Mouse (Mus musculus) gastrocnemius, postnatal 4 days (tissue): ENCODE data around the gene Ano2. TPM values are rescaled to one million over a fixed set of nuclear protein-coding genes. Genes with fewer than 3 reads are reported as not detected.
A peak's percentile ranks its signal among the peaks of the same experiment; 100 is the strongest.

Source experiments
- DNase-seq, 2 experiments: peaks; one replicate each; pipeline ENCODE4 v3.0.0; 2021 to 2022; ENCODE audit warnings: low spot score in 2 of 2, mixed read lengths in 2 of 2
- total RNA-seq, 2 experiments: library from RNA; stranded (reverse); gene quantifications; 2 replicates each; pipeline ENCODE4 v1.2.3; 2021

Ano2 gene
- total RNA-seq, 2 experiments from 2014 or later = 0.13 to 0.20 TPM

DNA sequence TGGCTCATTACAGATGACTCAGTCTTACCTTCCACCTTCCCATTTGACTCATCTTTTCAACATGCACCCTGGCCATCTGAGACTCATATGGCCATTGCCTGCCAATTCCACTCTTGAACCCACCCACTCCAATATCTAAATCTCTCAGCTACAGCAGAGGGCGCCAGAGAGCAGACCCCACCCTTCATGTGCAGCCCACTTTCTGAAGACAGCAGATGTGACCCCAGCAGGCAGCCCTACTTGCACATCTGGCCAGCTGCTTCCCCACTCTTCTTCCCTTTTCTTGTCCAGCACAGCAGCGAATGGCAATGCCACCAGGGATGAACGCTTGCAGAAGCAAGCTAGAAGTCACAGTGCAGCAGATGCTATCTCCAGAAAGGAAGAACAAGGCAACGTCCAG, 355.7 kb downstream of the Ano2 start:
- peak in 1 of 2 experiments; percentile 19 for DNase-seq

- DNase-seq = no peak
Observed at GRCm38 (mm10) chr6:126048206-126048605, 358.0 kb downstream of the Ano2 start.

DNA sequence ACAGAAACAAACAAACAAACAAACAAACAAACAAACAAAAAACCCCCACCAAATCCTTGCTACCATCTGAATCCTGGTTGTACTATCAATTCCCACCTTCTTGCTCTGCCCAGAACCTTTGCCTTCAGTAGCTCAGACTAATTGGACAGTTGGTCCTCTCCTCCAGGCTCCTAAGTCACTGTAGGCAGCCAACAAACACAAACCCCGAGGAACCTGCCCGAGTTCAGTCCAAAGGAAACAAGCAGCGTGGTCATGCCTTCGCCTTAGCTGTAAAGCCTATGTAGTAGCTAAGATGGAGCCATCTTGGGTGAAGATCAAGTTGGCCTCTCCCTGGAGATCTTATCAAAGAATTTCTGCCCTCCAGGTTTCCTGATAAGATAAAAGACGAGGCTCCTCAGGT, 362.9 kb downstream of the Ano2 start:
- DNase-seq = no peak

GRCm38 (mm10) chr6:126057706-126058105, 367.5 kb downstream of the Ano2 start:
- no peak for DNase-seq

- DNase-seq = no peak
Observed at GRCm38 (mm10) chr6:126080531-126080930, 390.3 kb downstream of the Ano2 start.

DNA sequence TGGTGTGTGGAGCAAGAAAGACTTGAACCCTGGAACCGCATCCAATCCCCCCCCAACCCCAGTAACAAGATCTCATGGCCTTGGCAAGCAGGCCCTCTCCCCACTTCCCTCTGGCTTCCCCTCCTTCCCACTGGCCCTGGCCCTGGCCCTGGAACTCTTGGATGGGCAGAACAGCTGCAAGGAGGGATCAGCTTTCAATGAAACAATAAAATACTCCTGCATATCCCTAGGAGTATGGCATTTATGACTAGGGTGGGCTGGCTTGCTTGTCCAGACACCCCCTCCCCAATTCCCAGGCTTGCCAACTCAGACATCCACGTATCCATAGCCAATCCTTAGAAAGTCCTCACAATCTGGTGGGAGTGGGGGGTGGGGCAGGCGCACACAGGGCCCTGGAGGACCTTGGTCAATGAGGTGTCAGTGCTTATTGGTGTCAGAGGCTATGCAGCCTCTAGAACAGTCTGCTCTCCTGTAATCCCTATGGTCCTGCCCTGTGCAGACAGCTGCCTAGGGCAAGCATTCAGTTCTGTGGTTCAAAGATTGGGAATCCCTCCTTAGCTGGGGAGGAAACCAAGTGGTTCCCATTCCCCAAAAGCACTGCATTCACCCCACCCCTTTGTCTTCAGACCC, 396.2 kb downstream of the Ano2 start:
- DNase-seq = no peak

DNA sequence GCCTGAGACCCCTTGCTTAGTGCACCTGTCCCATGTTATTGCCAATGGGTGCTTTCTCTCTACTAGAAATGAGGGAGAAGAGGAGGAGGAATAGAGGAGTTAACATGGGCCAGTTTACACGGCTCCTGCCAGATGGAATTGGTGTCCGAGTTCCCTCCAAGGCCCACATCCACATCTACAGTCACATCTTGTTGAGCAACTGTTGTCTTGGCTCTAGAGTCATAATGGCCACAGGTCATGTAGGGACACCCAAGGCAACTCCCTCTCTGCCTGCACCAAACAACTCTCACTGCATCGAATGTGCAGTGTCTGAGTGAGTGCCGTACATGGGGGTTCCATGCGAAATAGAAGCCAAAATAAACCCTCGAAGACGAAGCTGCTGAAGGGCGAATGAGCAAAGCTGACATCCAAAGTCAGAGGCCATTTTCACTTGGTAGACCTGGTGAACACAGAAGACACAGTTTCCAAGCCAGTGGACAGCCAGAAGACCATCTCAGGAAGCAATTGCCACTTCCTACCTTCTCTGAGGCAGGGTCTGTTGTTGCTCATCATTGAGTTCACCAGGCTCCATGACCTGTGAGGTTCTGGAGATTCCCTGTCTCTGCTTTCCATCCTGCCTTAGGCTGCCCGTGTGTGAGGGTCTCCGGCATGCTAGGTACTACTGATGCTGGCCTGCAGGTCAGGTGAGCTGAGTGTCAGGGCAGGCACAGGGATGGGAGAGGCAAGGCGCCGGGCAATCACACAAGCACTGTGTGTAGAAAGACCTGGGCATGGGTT, 398.5 kb downstream of the Ano2 start:
- no peak for DNase-seq

Other genes with a start within 250 kb of the Ano2 start
- 100 to 1,000 TPM in 1 of 2 experiments, 10 to 100 TPM in 1; 99.0 to 103 TPM for gene Cd9, start 195.6 kb upstream of the Ano2 start, total RNA-seq
- gene Vwf, start 143.6 kb upstream of the Ano2 start, total RNA-seq = 10 to 100 TPM; 26.3 to 26.7 TPM